Mouse (Mus musculus) stomach, postnatal 0 days (tissue): ENCODE measurements around the gene Alyref2. TPM values are rescaled to one million over a fixed set of nuclear protein-coding genes. Genes with fewer than 3 reads are reported as not detected.
A peak's percentile ranks its signal among the peaks of the same experiment; 100 is the strongest.
"Not testable (repeated sequence)": the region's sequence is repeated elsewhere in the genome, so short reads cannot be mapped to it uniquely, and the experiment has no call there.

Experiments used
- ATAC-seq: fragments of 200-750 bp; cut with Nextera tagmentation; 2 replicates; pipeline ENCODE4 v1.8.0; 2017; ENCODE audit not compliant: low FRiP score, low TSS enrichment
- DNase-seq: peaks from one replicate; pipeline ENCODE4 v3.0.0-alpha.2; 2016; ENCODE audit warnings: low spot score
- H3K27ac ChIP-seq: fragments of 300-500 bp; sonication (generic); replicated peaks from 2 replicates; pipeline ENCODE4 v1.5.1; 2014; ENCODE audit warnings: mild to moderate bottlenecking, control low read depth
- H3K27me3 ChIP-seq: fragments of 300-500 bp; sonication (generic); 2 replicates; pipeline ENCODE4 v1.6.1; 2014; ENCODE audit warnings: low read length; ENCODE audit not compliant: control insufficient read depth, insufficient read depth
- H3K36me3 ChIP-seq: fragments of 300-500 bp; sonication (generic); 2 replicates; pipeline ENCODE4 v1.6.1; 2014; ENCODE audit warnings: low read length, mixed read lengths; ENCODE audit not compliant: control insufficient read depth, insufficient read depth
- H3K4me1 ChIP-seq: fragments of 300-500 bp; sonication (generic); replicated peaks from 2 replicates; pipeline ENCODE4 v1.6.1; 2014; ENCODE audit warnings: antibody characterized with exemption; ENCODE audit not compliant: control insufficient read depth, insufficient read depth
- H3K4me2 ChIP-seq: fragments of 300-500 bp; sonication (generic); replicated peaks from 2 replicates; pipeline ENCODE4 v1.6.1; 2014; ENCODE audit warnings: low read depth, mild to moderate bottlenecking, control low read depth, moderate library complexity
- H3K4me3 ChIP-seq: fragments of 300-500 bp; sonication (generic); 2 replicates; pipeline ENCODE4 v1.5.1; 2014; ENCODE audit warnings: low read depth, low read length, control low read depth
- H3K9ac ChIP-seq: fragments of 300-500 bp; sonication (generic); 2 replicates; pipeline ENCODE4 v1.6.1; 2014; ENCODE audit warnings: mild to moderate bottlenecking, low read length, control low read depth, mixed read lengths
- H3K9me3 ChIP-seq: fragments of 300-500 bp; sonication (generic); 2 replicates; pipeline ENCODE4 v1.6.1; 2016; ENCODE audit warnings: low read length; ENCODE audit not compliant: control insufficient read depth
- CTCF ChIP-seq: IDR thresholded peaks from 2 replicates; pipeline ENCODE4 v1.5.1; 2016; ENCODE audit warnings: antibody characterized with exemption, low read depth, mild to moderate bottlenecking, moderate library complexity
- EP300 ChIP-seq: optimal IDR thresholded peaks from 2 replicates; pipeline ENCODE3; 2016; ENCODE audit warnings: antibody characterized with exemption
- WGBS: fragments of 180-500 bp; shearing (Covaris S2); extraction: QIAGEN DNeasy Blood & Tissue Kit; methylation state at CpG from one replicate; pipeline ENCODE4 v1.1.7; 2014; 5-methylcytosine and 5-hydroxymethylcytosine counted together
- polyA plus RNA-seq: library from polyadenylated mRNA; unstranded; fragments of >200 nt; fragmentation: Nextera tagmentation; extraction: Ambion mirVana; gene quantifications from 2 replicates; pipeline ENCODE4 v1.2.1, GENCODE M21; 2015

Alyref2 gene
- polyA plus RNA-seq, 1 experiment from 2014 or later: 11.2 TPM

DNA sequence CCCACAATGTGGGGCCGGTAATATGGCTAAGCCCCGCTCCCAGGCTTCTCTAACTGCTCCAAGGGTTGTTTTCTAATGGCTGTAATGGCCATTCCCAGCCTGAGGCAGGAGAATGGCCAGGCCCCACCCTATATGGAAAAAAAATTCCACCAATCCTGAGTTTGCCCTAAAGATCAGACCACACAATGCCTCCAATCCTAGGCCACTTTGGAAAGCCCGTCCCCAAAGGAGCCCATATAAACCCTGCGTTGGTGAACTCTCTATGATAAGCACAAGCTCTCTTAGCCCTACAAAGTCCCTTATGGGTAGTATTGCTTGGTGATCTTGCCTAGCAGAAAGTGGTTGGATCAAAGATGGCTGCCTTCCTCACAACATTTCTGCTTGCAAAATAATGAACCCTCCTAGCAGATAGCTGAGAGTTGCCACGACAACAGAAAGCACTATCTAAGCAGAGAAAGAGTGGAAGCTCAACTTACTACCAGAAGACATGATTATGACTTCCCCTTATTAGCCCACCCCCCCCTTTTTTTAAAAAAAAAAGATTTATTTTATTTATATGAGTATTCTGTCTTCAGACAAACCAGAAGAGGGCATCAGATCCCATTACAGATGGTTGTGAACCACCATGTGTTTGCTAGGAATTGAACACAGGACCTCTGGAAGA, 37.4 kb upstream of the Alyref2 start:
- Histone ChIP-seq H3K27me3 (no peaks in the 10 kb centered on the region), H3K4me2 (no peak overlapping the region), H3K27ac (no peak overlapping the region), H3K9me3 (no peaks in the 10 kb centered on the region), H3K4me1 (no peaks in the 10 kb centered on the region), H3K4me3 (no peak overlapping the region), H3K36me3 (peaks cover 5% of the 10 kb centered on the region; the same call in 1 of the 2 replicates), H3K9ac (no peak overlapping the region)
- 90% methylated on average over 5 of the region's 5 CpGs for WGBS
- DNase-seq (no peak), ATAC-seq (no peak)
- no peak for TF ChIP-seq EP300
- no peak for TF ChIP-seq CTCF

DNA sequence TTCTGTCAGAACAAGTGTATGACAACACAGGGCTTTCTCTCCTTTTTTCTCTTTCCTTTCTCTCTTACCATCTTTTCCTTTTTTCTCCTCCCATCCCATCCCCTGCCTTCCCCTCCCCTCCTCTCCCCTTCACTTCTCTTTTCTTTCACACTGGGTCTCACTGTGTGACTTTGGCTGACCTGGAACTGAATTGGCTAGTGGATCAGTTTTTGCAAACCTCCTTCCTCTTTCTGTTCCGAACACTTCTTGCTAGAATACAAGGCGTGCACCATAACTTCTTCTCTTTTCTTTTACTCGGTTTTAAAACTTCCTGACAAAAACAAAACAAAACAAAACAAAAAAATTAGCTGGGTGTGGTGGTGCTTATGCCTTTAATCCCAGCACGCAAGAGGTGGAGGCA, 36.7 kb upstream of the Alyref2 start:
- Histone ChIP-seq H3K9me3 (no peaks in the 10 kb centered on the region), H3K4me3 (no peak overlapping the region), H3K27me3 (no peaks in the 10 kb centered on the region), H3K4me1 (no peaks in the 10 kb centered on the region), H3K4me2 (no peak overlapping the region), H3K9ac (no peak overlapping the region), H3K27ac (no peak overlapping the region), H3K36me3 (peaks cover 4% of the 10 kb centered on the region; the same call in 1 of the 2 replicates)
- DNase-seq (no peak), ATAC-seq (no peak)
- no peak for TF ChIP-seq EP300
- no peak for TF ChIP-seq CTCF
- 79% methylated on average over 4 of the region's 4 CpGs for WGBS

DNA sequence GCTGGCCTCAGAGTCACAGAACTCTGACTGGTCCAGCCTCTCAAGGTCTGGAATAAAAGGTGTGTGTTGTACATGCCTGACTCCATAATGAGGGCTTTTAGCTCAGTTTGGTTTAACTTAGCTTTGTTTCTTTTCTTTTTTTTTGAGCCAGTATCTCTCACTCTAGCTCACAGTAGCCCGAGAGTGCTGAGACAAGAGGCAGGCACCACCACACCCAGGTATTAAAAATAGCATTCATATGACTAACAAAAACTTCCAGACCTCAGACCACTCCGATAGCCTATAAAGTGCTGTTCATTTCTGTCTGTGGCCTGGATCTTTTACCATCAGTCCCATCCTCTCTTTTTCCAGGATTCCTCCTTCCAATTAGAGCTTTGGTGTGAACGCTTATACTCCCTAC, 33.6 kb upstream of the Alyref2 start:
- H3K4me1 ChIP-seq: no peaks in the 10 kb centered on the region
- ATAC-seq (no peak), DNase-seq (no peak)
- H3K27ac ChIP-seq: 0 out of 2 replicates have a peak overlapping the region, but pooled peaks have one; percentile 56
- no peak overlapping the region for H3K4me2 ChIP-seq
- no peaks in the 10 kb centered on the region for H3K9me3 ChIP-seq
- no peaks in the 10 kb centered on the region for H3K27me3 ChIP-seq
- H3K36me3 ChIP-seq: no peaks in the 10 kb centered on the region
- no peak for TF ChIP-seq CTCF
- TF ChIP-seq EP300: no peak
- 60% methylated on average over 3 of the region's 3 CpGs for WGBS
- H3K9ac ChIP-seq: no peak overlapping the region
- H3K4me3 ChIP-seq: no peak overlapping the region

GRCm38 (mm10) chr1:171470371-171470871, 32.9 kb upstream of the Alyref2 start:
- H3K9me3 ChIP-seq: no peaks in the 10 kb centered on the region
- no peak overlapping the region for H3K4me3 ChIP-seq
- H3K27ac ChIP-seq: 0 out of 2 replicates have a peak overlapping the region, but pooled peaks have one; percentile 56
- H3K4me2 ChIP-seq: no peak overlapping the region
- DNase-seq (peak; percentile 71), ATAC-seq (peak; percentile 47; the same call in 1 of the 2 replicates)
- H3K27me3 ChIP-seq: no peaks in the 10 kb centered on the region
- no peak overlapping the region for H3K9ac ChIP-seq
- 23% methylated on average over 7 of the region's 7 CpGs for WGBS
- peak; percentile 89 for TF ChIP-seq CTCF
- no peak for TF ChIP-seq EP300
- no peaks in the 10 kb centered on the region for H3K4me1 ChIP-seq
- H3K36me3 ChIP-seq: no peaks in the 10 kb centered on the region

GRCm38 (mm10) chr1:171470896-171471295, 32.4 kb upstream of the Alyref2 start:
- TF ChIP-seq CTCF: no peak
- TF ChIP-seq EP300: no peak
- Histone ChIP-seq H3K4me2 (no peak overlapping the region), H3K9ac (no peak overlapping the region), H3K36me3 (no peaks in the 10 kb centered on the region), H3K4me3 (no peak overlapping the region), H3K9me3 (no peaks in the 10 kb centered on the region), H3K27ac (peak overlapping the region; percentile 37), H3K27me3 (no peaks in the 10 kb centered on the region), H3K4me1 (no peaks in the 10 kb centered on the region)
- ATAC-seq: peak; percentile 85
- WGBS: 61% methylated on average over 5 of the region's 5 CpGs
- DNase-seq: peak; percentile 61

DNA sequence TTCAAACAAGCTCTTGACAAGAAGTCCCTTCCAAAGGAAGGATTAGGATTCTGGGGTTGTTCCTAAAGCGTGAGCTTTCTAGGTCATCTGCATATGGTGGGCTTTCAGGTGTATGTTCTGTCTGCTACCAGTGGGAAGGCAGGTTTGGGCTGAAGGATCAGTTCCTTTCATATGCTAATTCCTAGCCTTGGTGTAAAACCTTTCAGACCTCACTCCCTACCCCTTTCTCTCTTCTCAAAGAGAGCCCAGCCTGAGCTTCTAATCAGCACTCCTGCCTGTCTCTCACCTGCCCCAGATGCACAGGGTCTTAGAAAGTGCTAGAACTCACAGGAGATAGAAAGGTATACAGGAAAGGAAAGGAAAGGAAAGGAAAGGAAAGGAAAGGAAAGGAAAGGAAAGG, 31.8 kb upstream of the Alyref2 start:
- 75% methylated on average over 1 of the region's 1 CpGs for WGBS
- TF ChIP-seq CTCF (no peak), EP300 (no peak)
- H3K9me3 ChIP-seq: no peaks in the 10 kb centered on the region
- H3K9ac ChIP-seq: no peak overlapping the region
- H3K4me3 ChIP-seq: no peak overlapping the region
- H3K36me3 ChIP-seq: no peaks in the 10 kb centered on the region
- H3K4me1 ChIP-seq: no peaks in the 10 kb centered on the region
- ATAC-seq (no peak), DNase-seq (no peak)
- H3K27me3 ChIP-seq: no peaks in the 10 kb centered on the region
- no peak overlapping the region for H3K4me2 ChIP-seq
- peak overlapping the region; percentile 37 for H3K27ac ChIP-seq

DNA sequence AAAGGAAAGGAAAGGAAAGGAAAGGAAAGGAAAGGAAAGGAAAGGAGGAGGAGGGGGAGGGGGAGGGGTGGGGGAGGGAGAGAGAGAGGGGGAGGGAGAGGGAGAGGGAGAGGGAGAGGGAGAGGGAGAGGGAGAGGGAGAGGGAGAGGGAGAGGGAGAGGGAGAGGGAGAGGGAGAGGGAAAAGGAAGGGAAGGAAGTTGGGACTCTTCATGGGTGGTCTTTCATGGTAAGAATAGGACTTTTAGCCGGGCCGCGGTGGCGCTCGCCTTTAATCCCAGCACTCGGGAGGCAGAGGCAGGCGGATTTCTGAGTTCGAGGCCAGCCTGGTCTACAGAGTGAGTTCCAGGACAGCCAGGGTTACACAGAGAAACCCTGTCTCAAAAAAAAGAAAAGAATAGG, 31.3 kb upstream of the Alyref2 start:
- 83% methylated on average over 6 of the region's 8 CpGs for WGBS
- not testable (repeated sequence) for H3K9ac ChIP-seq, DNase-seq, H3K4me1 ChIP-seq, H3K9me3 ChIP-seq, ATAC-seq, H3K27me3 ChIP-seq, H3K4me2 ChIP-seq, H3K27ac ChIP-seq, H3K4me3 ChIP-seq, H3K36me3 ChIP-seq
